32 mouse cellular contexts compared by ENCODE assay signal in the genomic region with DNA sequence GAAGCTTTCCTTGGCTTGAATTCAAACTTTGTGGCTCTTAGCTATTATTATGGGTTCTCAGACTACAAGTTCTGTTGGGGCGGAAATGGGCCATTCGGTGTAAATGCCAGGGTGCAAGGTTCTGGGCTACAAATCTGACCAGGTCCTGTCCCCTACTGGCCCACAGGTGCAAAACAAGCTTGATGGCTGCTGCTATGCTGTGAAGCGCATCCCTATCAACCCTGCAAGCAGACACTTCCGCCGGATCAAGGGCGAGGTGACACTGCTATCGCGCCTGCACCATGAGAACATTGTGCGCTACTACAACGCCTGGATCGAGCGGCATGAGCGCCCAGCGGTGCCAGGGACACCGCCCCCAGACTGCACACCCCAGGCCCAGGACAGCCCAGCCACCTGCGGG. TPM values are rescaled to one million over a fixed set of nuclear protein-coding genes. Genes with fewer than 3 reads are reported as not detected.
DNase-seq lines count a peak whose midpoint lies in the region; ATAC-seq lines count a peak whose summit lies in the region.
"Had no signal": no experiment of that assay in that cellular context is flagged by ENCODE, and none has a peak within 500 bp of the region (broad histone marks: within the 10 kb centered on the region; RNA-seq: fewer than 3 reads in every experiment).

No protein-coding gene starts in this region.

- no peaks in the 10 kb centered on the region for H3K27me3 ChIP-seq in hindbrain, embryonic 16.5 days (replicated peaks; ENCODE audit: control insufficient read depth, insufficient read depth, low read length)
- no peaks in the 10 kb centered on the region for H3K27me3 ChIP-seq in hindbrain, embryonic 10.5 days (ENCODE audit: insufficient read depth, poor library complexity, severe bottlenecking)
- H3K27me3 ChIP-seq in megakaryocyte, embryonic 14.5 days (replicated peaks), result no peaks in the 10 kb centered on the region
- H3K27me3 ChIP-seq: embryonic facial prominence, embryonic 13.5 days; forebrain, embryonic 12.5 days; hindbrain, embryonic 15.5 days; kidney, embryonic 15.5 days; limb, embryonic 13.5 days; midbrain, embryonic 15.5 days; stomach, embryonic 15.5 days had no signal

- peaks cover 33% of the 10 kb centered on the region for H3K36me3 ChIP-seq in hindbrain, embryonic 16.5 days (ENCODE audit: control insufficient read depth, insufficient read depth, low read length)
- H3K36me3 ChIP-seq in hindbrain, embryonic 10.5 days, result peaks cover 92% of the 10 kb centered on the region
- H3K36me3 ChIP-seq in megakaryocyte, embryonic 14.5 days (replicated peaks; ENCODE audit: low read length), result peaks cover 93% of the 10 kb centered on the region

- H3K9ac ChIP-seq in hindbrain, embryonic 16.5 days (ENCODE audit: low read depth, low read length), result no peak overlapping the region
- H3K9ac ChIP-seq: embryonic facial prominence, embryonic 13.5 days; forebrain, embryonic 12.5 days; hindbrain, embryonic 15.5 days; kidney, embryonic 15.5 days; limb, embryonic 13.5 days; midbrain, embryonic 15.5 days; stomach, embryonic 15.5 days had no signal

- no peak overlapping the region for H3K4me2 ChIP-seq in hindbrain, embryonic 16.5 days (ENCODE audit: low read length)
- H3K4me2 ChIP-seq: embryonic facial prominence, embryonic 13.5 days; forebrain, embryonic 12.5 days; hindbrain, embryonic 15.5 days; kidney, embryonic 15.5 days; limb, embryonic 13.5 days; liver, embryonic 11.5 days; midbrain, embryonic 15.5 days; stomach, embryonic 15.5 days had no signal

- WGBS in hindbrain, embryonic 16.5 days, result 77% methylated on average over 16 of the region's 16 CpGs
- WGBS in hindbrain, embryonic 10.5 days, result 82% methylated on average over 16 of the region's 16 CpGs

- H3K4me3 ChIP-seq in hindbrain, embryonic 16.5 days (ENCODE audit: low read length), result no peak overlapping the region
- H3K4me3 ChIP-seq in hindbrain, embryonic 10.5 days, result no peak overlapping the region
- peak overlapping the region; percentile 50 for H3K4me3 ChIP-seq in megakaryocyte, embryonic 14.5 days (replicated peaks)
- H3K4me3 ChIP-seq: embryonic facial prominence, embryonic 13.5 days; forebrain, embryonic 12.5 days; heart, embryonic 10.5 days; hindbrain, embryonic 15.5 days; kidney, embryonic 15.5 days; limb, embryonic 13.5 days; midbrain, embryonic 10.5 days; midbrain, embryonic 15.5 days; stomach, embryonic 15.5 days had no signal

- no peaks in the 10 kb centered on the region for H3K4me1 ChIP-seq in hindbrain, embryonic 16.5 days (ENCODE audit: control insufficient read depth, insufficient read depth, low read depth, low read length)
- no peaks in the 10 kb centered on the region for H3K4me1 ChIP-seq in hindbrain, embryonic 10.5 days (replicated peaks)
- H3K4me1 ChIP-seq in megakaryocyte, embryonic 14.5 days, result no peaks in the 10 kb centered on the region
- H3K4me1 ChIP-seq: embryonic facial prominence, embryonic 13.5 days; forebrain, embryonic 12.5 days; heart, embryonic 10.5 days; hindbrain, embryonic 15.5 days; kidney, embryonic 15.5 days; limb, embryonic 13.5 days; midbrain, embryonic 10.5 days; midbrain, embryonic 15.5 days; stomach, embryonic 15.5 days had no signal

- H3K27ac ChIP-seq in hindbrain, embryonic 16.5 days (ENCODE audit: low read depth, low read length), result no peak overlapping the region
- H3K27ac ChIP-seq in hindbrain, embryonic 10.5 days, result no peak overlapping the region; the same call in 1 of the 2 replicates
- H3K27ac ChIP-seq: embryonic facial prominence, embryonic 13.5 days; forebrain, embryonic 12.5 days; heart, embryonic 10.5 days; hindbrain, embryonic 15.5 days; kidney, embryonic 15.5 days; limb, embryonic 13.5 days; macrophage; midbrain, embryonic 10.5 days; midbrain, embryonic 15.5 days; stomach, embryonic 15.5 days had no signal

- 0 out of 2 replicates have a peak, but pooled peaks have one; percentile 11 for ATAC-seq in hindbrain, embryonic 16.5 days
- no peak for ATAC-seq in megakaryocyte, adult 5-6 weeks (ENCODE audit: poor library complexity, severe bottlenecking)
- ATAC-seq: midbrain, embryonic 15.5 days had no signal

- no peak for DNase-seq in hindbrain, embryonic 10.5 days (ENCODE audit: low spot score)
- DNase-seq in R1 (ENCODE audit: low read depth, low spot score), result peak; percentile 56
- no peak for DNase-seq in lung, adult 18-20 months
- no peak for DNase-seq in testis, postnatal 14 days (ENCODE audit: low spot score)
- DNase-seq: adrenal gland, postnatal 14 days; B cell, adult 2 months; cerebellum, adult 11 months; cerebellum, postnatal 10 days; gastrocnemius, postnatal 25 days; heart, postnatal 4 days; kidney, adult 18-20 months; kidney, postnatal 25 days; lung, adult 2 months; lung, postnatal 10 days; right cerebral cortex, postnatal 25 days; thymus, adult 18-20 months; thymus, postnatal 25 days had no signal

- H3K9me3 ChIP-seq in hindbrain, embryonic 16.5 days (ENCODE audit: control insufficient read depth, low read length), result no peaks in the 10 kb centered on the region
- H3K9me3 ChIP-seq in hindbrain, embryonic 10.5 days, result no peaks in the 10 kb centered on the region
- H3K9me3 ChIP-seq in megakaryocyte, embryonic 14.5 days, result no peaks in the 10 kb centered on the region
- H3K9me3 ChIP-seq: embryonic facial prominence, embryonic 13.5 days; forebrain, embryonic 12.5 days; heart, embryonic 10.5 days; hindbrain, embryonic 15.5 days; kidney, embryonic 15.5 days; limb, embryonic 13.5 days; midbrain, embryonic 10.5 days; midbrain, embryonic 15.5 days; stomach, embryonic 15.5 days had no signal

RNA-seq across cellular contexts. Expression of a gene that starts 42.2 kb away (rescaled TPM):
- polyA plus RNA-seq in hindbrain, embryonic 16.5 days (2015; fragmentation: Nextera tagmentation; extraction: Ambion mirVana), result 8.3 and 9.3 TPM in 2 replicates
- polyA plus RNA-seq in hindbrain, embryonic 10.5 days (2016; fragmentation: Nextera tagmentation; extraction: Ambion mirVana), result 11.4 and 14.2 TPM in 2 replicates
- polyA plus RNA-seq in megakaryocyte, embryonic 14.5 days (2012; ENCODE audit: insufficient read depth, low replicate concordance), result 2.9 and 3.7 TPM in 2 replicates
- total RNA-seq in megakaryocyte, adult 5-6 weeks (2015), result 5.8 and 7.1 TPM in 2 replicates
- 5.7 and 7.5 TPM in 2 replicates for total RNA-seq in megakaryocyte, adult 5-6 weeks (2017)

RNA-seq across cellular contexts. Expression of a gene that starts 48.9 kb away (rescaled TPM):
- 315 and 340 TPM in 2 replicates for polyA plus RNA-seq in hindbrain, embryonic 16.5 days (2015; fragmentation: Nextera tagmentation; extraction: Ambion mirVana)
- polyA plus RNA-seq in hindbrain, embryonic 10.5 days (2016; fragmentation: Nextera tagmentation; extraction: Ambion mirVana), result 281 and 316 TPM in 2 replicates
- 34.6 and 180 TPM in 2 replicates for polyA plus RNA-seq in megakaryocyte, embryonic 14.5 days (2012; ENCODE audit: insufficient read depth, low replicate concordance)
- total RNA-seq in megakaryocyte, adult 5-6 weeks (2015), result 160 and 173 TPM in 2 replicates
- 181 and 193 TPM in 2 replicates for total RNA-seq in megakaryocyte, adult 5-6 weeks (2017)

RNA-seq across cellular contexts. Expression of a gene that starts 57.4 kb away (rescaled TPM):
- 8.6 and 9.6 TPM in 2 replicates for polyA plus RNA-seq in hindbrain, embryonic 16.5 days (2015; fragmentation: Nextera tagmentation; extraction: Ambion mirVana)
- 0.39 TPM in 2 replicates for polyA plus RNA-seq in hindbrain, embryonic 10.5 days (2016; fragmentation: Nextera tagmentation; extraction: Ambion mirVana)
- 0.03 and 0.97 TPM in 2 replicates for polyA plus RNA-seq in megakaryocyte, embryonic 14.5 days (2012; ENCODE audit: insufficient read depth, low replicate concordance)
- not detected in 2 replicates for total RNA-seq in megakaryocyte, adult 5-6 weeks (2015)
- not detected in 2 replicates for total RNA-seq in megakaryocyte, adult 5-6 weeks (2017)
- total RNA-seq: common myeloid progenitor, adult 5-6 weeks had no signal
